Mouse (Mus musculus): ENCODE data around the gene Znhit2. TPM values are rescaled to one million over a fixed set of nuclear protein-coding genes. Genes with fewer than 3 reads are reported as not detected.

Znhit2 gene
- polyA plus RNA-seq, 1 experiment from 2014 or later: 31.5 TPM

- H3K27ac ChIP-seq (ENCODE audit: low read depth, low read length): peak overlapping the region; percentile 92
- WGBS: under 1% methylated on average over 30 of the region's 30 CpGs
Measured at GRCm38 (mm10) chr19:6067011-6067723, 6.2 kb downstream of the Znhit2 start.

GRCm38 (mm10) chr19:6067724-6068415 is 6.9 kb downstream of the Znhit2 start, which contains the start of gene Tm7sf2:
TSS of gene Tm7sf2 (minus strand) at chr19:6068373.
- Histone ChIP-seq H3K4me2 (ENCODE audit: low read length) (peak within 1 kb of the TSS; percentile 89), H3K36me3 (ENCODE audit: control insufficient read depth, insufficient read depth, low read length) (peaks cover 23% of the 10 kb centered on the region), H3K27me3 (replicated peaks; ENCODE audit: control insufficient read depth, insufficient read depth, low read length) (no peaks in the 10 kb centered on the region), H3K27ac (ENCODE audit: low read depth, low read length) (peak within 1 kb of the TSS; percentile 92), H3K4me3 (ENCODE audit: low read length) (peak within 1 kb of the TSS; percentile 62), H3K9me3 (ENCODE audit: control insufficient read depth, low read length) (no peaks in the 10 kb centered on the region), H3K4me1 (ENCODE audit: control insufficient read depth, insufficient read depth, low read depth, low read length) (peaks cover 27% of the 10 kb centered on the region), H3K9ac (ENCODE audit: low read depth, low read length) (peak within 1 kb of the TSS; percentile 79)
- peak; percentile 94 for ATAC-seq
- WGBS: 8% methylated on average over 32 of the region's 33 CpGs

More at GRCm38 (mm10) chr19:6067011-6067723, 6.2 kb downstream of the Znhit2 start:
- H3K4me3 ChIP-seq (ENCODE audit: low read length): peak overlapping the region; percentile 62
- H3K4me1 ChIP-seq (ENCODE audit: control insufficient read depth, insufficient read depth, low read depth, low read length): peaks cover 34% of the 10 kb centered on the region
- no peaks in the 10 kb centered on the region for H3K27me3 ChIP-seq (replicated peaks; ENCODE audit: control insufficient read depth, insufficient read depth, low read length)
- ATAC-seq: peak; percentile 66
- H3K36me3 ChIP-seq (ENCODE audit: control insufficient read depth, insufficient read depth, low read length): peaks cover 19% of the 10 kb centered on the region
- no peaks in the 10 kb centered on the region for H3K9me3 ChIP-seq (ENCODE audit: control insufficient read depth, low read length)
- peak overlapping the region; percentile 79 for H3K9ac ChIP-seq (ENCODE audit: low read depth, low read length)
- H3K4me2 ChIP-seq (ENCODE audit: low read length): peak overlapping the region; percentile 89

- no peak for ATAC-seq
- Histone ChIP-seq H3K9me3 (ENCODE audit: control insufficient read depth, low read length) (no peaks in the 10 kb centered on the region), H3K9ac (ENCODE audit: low read depth, low read length) (no peak overlapping the region), H3K36me3 (ENCODE audit: control insufficient read depth, insufficient read depth, low read length) (peaks cover 28% of the 10 kb centered on the region), H3K4me3 (ENCODE audit: low read length) (no peak overlapping the region), H3K27ac (ENCODE audit: low read depth, low read length) (no peak overlapping the region), H3K4me1 (ENCODE audit: control insufficient read depth, insufficient read depth, low read depth, low read length) (peaks cover 21% of the 10 kb centered on the region), H3K27me3 (replicated peaks; ENCODE audit: control insufficient read depth, insufficient read depth, low read length) (no peaks in the 10 kb centered on the region), H3K4me2 (ENCODE audit: low read length) (no peak overlapping the region)
- WGBS: 79% methylated on average over 4 of the region's 4 CpGs
Measured at GRCm38 (mm10) chr19:6068951-6069350, 8.0 kb downstream of the Znhit2 start.

GRCm38 (mm10) chr19:6069851-6070250 is 8.9 kb downstream of the Znhit2 start:
- Histone ChIP-seq H3K27me3 (replicated peaks; ENCODE audit: control insufficient read depth, insufficient read depth, low read length) (no peaks in the 10 kb centered on the region), H3K4me2 (ENCODE audit: low read length) (no peak overlapping the region), H3K36me3 (ENCODE audit: control insufficient read depth, insufficient read depth, low read length) (peaks cover 28% of the 10 kb centered on the region), H3K4me3 (ENCODE audit: low read length) (no peak overlapping the region), H3K9ac (ENCODE audit: low read depth, low read length) (no peak overlapping the region), H3K4me1 (ENCODE audit: control insufficient read depth, insufficient read depth, low read depth, low read length) (peaks cover 20% of the 10 kb centered on the region), H3K9me3 (ENCODE audit: control insufficient read depth, low read length) (no peaks in the 10 kb centered on the region), H3K27ac (ENCODE audit: low read depth, low read length) (no peak overlapping the region)
- WGBS: 96% methylated on average over 10 of the region's 10 CpGs
- no peak for ATAC-seq

GRCm38 (mm10) chr19:6070571-6071250 is 9.7 kb downstream of the Znhit2 start:
- peaks cover 28% of the 10 kb centered on the region for H3K36me3 ChIP-seq (ENCODE audit: control insufficient read depth, insufficient read depth, low read length)
- no peak for ATAC-seq
- H3K9me3 ChIP-seq (ENCODE audit: control insufficient read depth, low read length): no peaks in the 10 kb centered on the region
- H3K4me2 ChIP-seq (ENCODE audit: low read length): no peak overlapping the region
- H3K27ac ChIP-seq (ENCODE audit: low read depth, low read length): no peak overlapping the region
- no peak overlapping the region for H3K9ac ChIP-seq (ENCODE audit: low read depth, low read length)
- no peak overlapping the region for H3K4me3 ChIP-seq (ENCODE audit: low read length)
- no peaks in the 10 kb centered on the region for H3K27me3 ChIP-seq (replicated peaks; ENCODE audit: control insufficient read depth, insufficient read depth, low read length)
- H3K4me1 ChIP-seq (ENCODE audit: control insufficient read depth, insufficient read depth, low read depth, low read length): peaks cover 18% of the 10 kb centered on the region
- WGBS: 91% methylated on average over 31 of the region's 31 CpGs

GRCm38 (mm10) chr19:6071261-6071660 is 10.3 kb downstream of the Znhit2 start:
- 95% methylated on average over 19 of the region's 19 CpGs for WGBS
- Histone ChIP-seq H3K4me2 (ENCODE audit: low read length) (no peak overlapping the region), H3K4me3 (ENCODE audit: low read length) (no peak overlapping the region), H3K27ac (ENCODE audit: low read depth, low read length) (no peak overlapping the region), H3K4me1 (ENCODE audit: control insufficient read depth, insufficient read depth, low read depth, low read length) (peaks cover 17% of the 10 kb centered on the region), H3K36me3 (ENCODE audit: control insufficient read depth, insufficient read depth, low read length) (peaks cover 28% of the 10 kb centered on the region), H3K9me3 (ENCODE audit: control insufficient read depth, low read length) (no peaks in the 10 kb centered on the region), H3K27me3 (replicated peaks; ENCODE audit: control insufficient read depth, insufficient read depth, low read length) (no peaks in the 10 kb centered on the region), H3K9ac (ENCODE audit: low read depth, low read length) (no peak overlapping the region)
- ATAC-seq: no peak

- Histone ChIP-seq H3K4me2 (ENCODE audit: low read length) (no peak overlapping the region), H3K9ac (ENCODE audit: low read depth, low read length) (no peak overlapping the region), H3K36me3 (ENCODE audit: control insufficient read depth, insufficient read depth, low read length) (peaks cover 29% of the 10 kb centered on the region), H3K4me3 (ENCODE audit: low read length) (no peak overlapping the region), H3K9me3 (ENCODE audit: control insufficient read depth, low read length) (no peaks in the 10 kb centered on the region), H3K27ac (ENCODE audit: low read depth, low read length) (no peak overlapping the region), H3K4me1 (ENCODE audit: control insufficient read depth, insufficient read depth, low read depth, low read length) (peaks cover 6% of the 10 kb centered on the region), H3K27me3 (replicated peaks; ENCODE audit: control insufficient read depth, insufficient read depth, low read length) (no peaks in the 10 kb centered on the region)
- ATAC-seq: no peak
- WGBS: 90% methylated on average over 5 of the region's 5 CpGs
Measured at GRCm38 (mm10) chr19:6073889-6074288, 12.9 kb downstream of the Znhit2 start.

GRCm38 (mm10) chr19:6076564-6077393 is 15.8 kb downstream of the Znhit2 start, which contains the start of gene Vps51:
TSS of gene Vps51 (minus strand) at chr19:6077231.
- Histone ChIP-seq H3K4me1 (ENCODE audit: control insufficient read depth, insufficient read depth, low read depth, low read length) (peaks cover 6% of the 10 kb centered on the region), H3K4me3 (ENCODE audit: low read length) (peak within 1 kb of the TSS; percentile 76), H3K27me3 (replicated peaks; ENCODE audit: control insufficient read depth, insufficient read depth, low read length) (no peaks in the 10 kb centered on the region), H3K9me3 (ENCODE audit: control insufficient read depth, low read length) (no peaks in the 10 kb centered on the region), H3K4me2 (ENCODE audit: low read length) (peak within 1 kb of the TSS; percentile 73), H3K9ac (ENCODE audit: low read depth, low read length) (peak within 1 kb of the TSS; percentile 87), H3K27ac (ENCODE audit: low read depth, low read length) (peak within 1 kb of the TSS; percentile 92), H3K36me3 (ENCODE audit: control insufficient read depth, insufficient read depth, low read length) (peaks cover 19% of the 10 kb centered on the region)
- ATAC-seq: peak; percentile 93
- WGBS: 1% methylated on average over 31 of the region's 33 CpGs
